Mouse (Mus musculus) stomach, embryonic 14.5 days (tissue): ENCODE measurements around the gene Smpdl3a. TPM values are rescaled to one million over a fixed set of nuclear protein-coding genes. Genes with fewer than 3 reads are reported as not detected.
A peak's percentile ranks its signal among the peaks of the same experiment; 100 is the strongest.

Source experiments
- ATAC-seq: fragments of 200-750 bp; cut with Nextera tagmentation; 2 replicates; pipeline ENCODE4 v1.8.0; 2017; ENCODE audit warnings: low read depth, moderate TSS enrichment; ENCODE audit not compliant: insufficient number of reproducible peaks, insufficient read depth, low FRiP score
- H3K27ac ChIP-seq: fragments of 300-500 bp; sonication (generic); 2 replicates; pipeline ENCODE4 v1.5.1; 2014; ENCODE audit warnings: mild to moderate bottlenecking, low read length, moderate library complexity, mixed read lengths
- H3K27me3 ChIP-seq: fragments of 300-500 bp; sonication (generic); 2 replicates; pipeline ENCODE4 v1.6.1; 2014; ENCODE audit warnings: low read length, control low read depth, mixed read lengths; ENCODE audit not compliant: control insufficient read depth, insufficient read depth
- H3K36me3 ChIP-seq: fragments of 300-500 bp; sonication (generic); 2 replicates; pipeline ENCODE4 v1.6.1; 2014; ENCODE audit warnings: mild to moderate bottlenecking, control low read depth, low read length, moderate library complexity, mixed read lengths; ENCODE audit not compliant: control insufficient read depth, insufficient read depth
- H3K4me1 ChIP-seq: fragments of 300-500 bp; sonication (generic); 2 replicates; pipeline ENCODE4 v1.6.1; 2014; ENCODE audit warnings: low read length, control low read depth, mixed read lengths; ENCODE audit not compliant: control insufficient read depth, insufficient read depth
- H3K4me2 ChIP-seq: fragments of 300-500 bp; sonication (generic); replicated peaks from 2 replicates; pipeline ENCODE4 v1.6.1; 2014; ENCODE audit warnings: low read depth, low read length, control low read depth
- H3K4me3 ChIP-seq: fragments of 300-500 bp; sonication (generic); 2 replicates; pipeline ENCODE4 v1.5.1; 2014; ENCODE audit warnings: low read depth, low read length, control low read depth
- H3K9ac ChIP-seq: fragments of 300-500 bp; sonication (generic); replicated peaks from 2 replicates; pipeline ENCODE4 v1.6.1; 2014; ENCODE audit warnings: low read depth, mild to moderate bottlenecking, control low read depth, low read length, moderate library complexity, mixed read lengths
- H3K9me3 ChIP-seq: fragments of 300-500 bp; sonication (generic); 2 replicates; pipeline ENCODE4 v1.6.1; 2016; ENCODE audit warnings: low read depth, low read length, control low read depth; ENCODE audit not compliant: control insufficient read depth
- WGBS: fragments of 180-500 bp; shearing (Covaris S2); extraction: QIAGEN DNeasy Blood & Tissue Kit; methylation state at CpG from one replicate; pipeline ENCODE4 v1.1.7; 2014; 5-methylcytosine and 5-hydroxymethylcytosine counted together
- polyA plus RNA-seq: library from polyadenylated mRNA; unstranded; fragments of >200 nt; fragmentation: Nextera tagmentation; extraction: Ambion mirVana; gene quantifications from 2 replicates; pipeline ENCODE4 v1.2.1, GENCODE M21; 2014

Gene Smpdl3a
- polyA plus RNA-seq, 1 experiment from 2014 or later: 28.5 TPM

DNA sequence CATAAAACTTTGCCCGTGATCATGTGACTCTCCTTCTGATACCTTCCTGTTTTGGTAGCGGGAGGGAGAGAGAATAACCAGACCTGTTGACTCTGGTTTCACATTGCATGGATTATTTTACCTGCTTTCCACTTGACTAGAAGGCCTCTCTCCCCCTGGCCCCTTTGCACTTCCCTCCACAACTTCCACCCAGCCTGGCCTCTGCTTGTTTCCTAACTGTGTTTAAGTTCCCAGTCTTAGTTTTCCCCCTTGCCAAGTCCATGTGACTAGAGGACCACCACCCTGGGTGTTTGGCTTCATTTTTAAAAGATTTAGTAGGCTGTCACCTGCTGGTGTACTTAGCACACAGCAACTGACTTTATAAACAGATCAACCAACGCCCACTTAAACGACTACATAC lies 1.9 kb downstream of the Smpdl3a start:
- no peak overlapping the region for H3K27ac ChIP-seq
- ATAC-seq: peak; percentile 34; the same call in 1 of the 2 replicates
- H3K9ac ChIP-seq: no peak overlapping the region
- 43% methylated on average over 4 of the region's 4 CpGs for whole genome bisulfite sequencing
- no peaks in the 10 kb centered on the region for H3K9me3 ChIP-seq
- H3K27me3 ChIP-seq: no peaks in the 10 kb centered on the region
- H3K36me3 ChIP-seq: no peaks in the 10 kb centered on the region
- H3K4me1 ChIP-seq: peaks cover 16% of the 10 kb centered on the region; the same call in 1 of the 2 replicates
- H3K4me2 ChIP-seq: peak overlapping the region; percentile 92
- no peak overlapping the region for H3K4me3 ChIP-seq

DNA sequence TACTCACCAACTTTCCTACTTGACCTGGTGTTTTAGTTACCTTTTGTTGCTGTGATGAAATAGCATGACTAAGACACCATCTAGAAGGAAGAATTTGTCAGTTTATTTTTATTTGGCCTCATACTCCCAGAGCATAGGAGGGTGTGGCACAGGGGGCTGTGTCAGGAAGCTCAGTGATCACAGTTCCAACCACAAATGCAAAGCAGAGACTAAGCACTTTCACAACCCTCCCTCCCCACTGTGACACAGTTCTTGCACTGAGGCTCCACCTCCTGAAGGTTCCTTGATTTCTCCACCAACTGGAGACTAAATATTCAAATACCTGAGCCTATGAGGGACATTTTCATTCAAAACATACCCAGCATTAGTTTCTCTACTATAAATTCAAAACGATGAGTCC lies 5.4 kb downstream of the Smpdl3a start:
- no peak overlapping the region for H3K4me2 ChIP-seq
- H3K27ac ChIP-seq: no peak overlapping the region
- no peaks in the 10 kb centered on the region for H3K9me3 ChIP-seq
- H3K36me3 ChIP-seq: no peaks in the 10 kb centered on the region
- H3K4me1 ChIP-seq: peaks cover 11% of the 10 kb centered on the region; the same call in 1 of the 2 replicates
- H3K4me3 ChIP-seq: no peak overlapping the region
- no peak for ATAC-seq
- 86% methylated on average over 1 of the region's 1 CpGs for WGBS
- no peaks in the 10 kb centered on the region for H3K27me3 ChIP-seq
- no peak overlapping the region for H3K9ac ChIP-seq

DNA sequence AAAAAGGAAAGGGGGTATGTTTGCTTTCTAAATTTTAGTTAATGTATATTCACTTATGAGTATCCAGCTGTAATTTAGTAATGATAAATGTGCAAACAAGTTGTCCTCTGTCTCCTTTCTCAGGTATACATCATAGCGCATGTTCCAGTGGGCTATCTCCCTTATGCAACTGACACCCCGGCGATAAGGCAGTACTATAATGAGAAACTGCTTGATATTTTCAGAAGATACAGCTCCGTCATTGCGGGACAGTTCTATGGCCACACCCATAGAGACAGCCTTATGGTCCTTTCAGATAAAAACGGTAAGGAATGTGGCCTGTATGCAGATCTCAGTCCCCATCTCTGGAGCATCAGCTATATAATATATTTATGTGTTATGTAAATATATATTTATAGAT lies 13.6 kb downstream of the Smpdl3a start:
- Histone ChIP-seq H3K36me3 (no peaks in the 10 kb centered on the region), H3K9me3 (no peaks in the 10 kb centered on the region), H3K27me3 (no peaks in the 10 kb centered on the region), H3K27ac (no peak overlapping the region), H3K4me3 (no peak overlapping the region), H3K4me2 (no peak overlapping the region), H3K4me1 (no peaks in the 10 kb centered on the region), H3K9ac (no peak overlapping the region)
- WGBS: 84% methylated on average over 6 of the region's 6 CpGs
- ATAC-seq: no peak; the same call in 1 of the 2 replicates

DNA sequence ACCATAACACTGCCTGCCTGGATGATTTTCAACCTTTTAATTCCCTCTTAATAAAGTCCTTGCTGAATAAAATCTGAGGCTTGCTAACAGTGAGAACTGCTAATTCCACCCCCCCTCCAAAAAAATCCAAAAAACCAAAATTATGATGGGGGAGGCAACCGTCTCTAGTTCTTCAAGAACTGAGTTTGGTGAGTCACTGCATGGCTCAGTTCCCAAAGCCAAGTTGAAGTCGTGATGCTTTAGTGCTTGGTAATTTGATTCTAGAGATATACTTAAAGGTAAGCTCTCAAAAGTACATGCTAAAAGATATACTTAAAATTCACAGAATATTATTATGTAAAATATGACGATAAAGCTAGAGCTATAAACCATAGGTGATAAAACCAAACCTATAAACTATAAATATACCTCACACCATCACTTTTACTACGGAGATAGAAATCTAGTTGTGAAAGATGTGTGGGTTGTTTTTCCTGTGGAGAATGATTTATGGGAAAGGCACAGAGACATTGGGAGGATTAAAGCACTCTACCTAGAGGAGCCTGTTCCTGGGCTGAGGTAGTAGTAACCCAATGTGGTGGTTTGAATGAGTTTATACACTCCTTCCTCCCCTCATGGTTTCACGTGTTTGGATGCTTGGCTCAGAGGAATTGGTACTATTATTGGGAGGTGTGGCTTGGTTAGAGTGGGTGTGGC lies 18.2 kb downstream of the Smpdl3a start:
- WGBS: 83% methylated on average over 5 of the region's 5 CpGs
- no peak overlapping the region for H3K27ac ChIP-seq

DNA sequence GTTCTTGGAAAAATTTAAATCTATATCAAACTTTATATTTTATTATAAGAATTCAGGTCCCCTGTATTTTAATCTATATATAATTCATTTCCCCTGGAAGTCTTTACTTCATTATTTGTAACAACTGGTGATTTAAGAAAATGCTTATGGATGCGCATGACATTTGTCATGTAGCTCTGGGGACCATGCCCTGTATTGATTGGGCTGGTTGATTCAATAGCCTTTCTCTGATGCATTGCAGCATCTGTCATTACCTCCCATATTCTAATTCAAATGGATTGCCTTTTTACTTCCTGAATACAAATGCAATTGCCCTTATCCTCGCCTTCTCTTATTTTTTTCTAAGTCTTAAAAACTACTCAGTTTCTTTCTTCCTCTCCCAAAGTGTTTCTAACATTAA lies 20.2 kb downstream of the Smpdl3a start:
- ATAC-seq: no peak
- H3K4me2 ChIP-seq: no peak overlapping the region
- WGBS: 89% methylated on average over 2 of the region's 2 CpGs

More for the DNA sequence above, 18.2 kb downstream of the Smpdl3a start:
- Histone ChIP-seq H3K27me3 (no peaks in the 10 kb centered on the region), H3K9me3 (no peaks in the 10 kb centered on the region), H3K4me1 (no peaks in the 10 kb centered on the region), H3K9ac (no peak overlapping the region), H3K4me3 (no peak overlapping the region), H3K36me3 (no peaks in the 10 kb centered on the region), H3K4me2 (no peak overlapping the region)
- ATAC-seq: no peak

DNA sequence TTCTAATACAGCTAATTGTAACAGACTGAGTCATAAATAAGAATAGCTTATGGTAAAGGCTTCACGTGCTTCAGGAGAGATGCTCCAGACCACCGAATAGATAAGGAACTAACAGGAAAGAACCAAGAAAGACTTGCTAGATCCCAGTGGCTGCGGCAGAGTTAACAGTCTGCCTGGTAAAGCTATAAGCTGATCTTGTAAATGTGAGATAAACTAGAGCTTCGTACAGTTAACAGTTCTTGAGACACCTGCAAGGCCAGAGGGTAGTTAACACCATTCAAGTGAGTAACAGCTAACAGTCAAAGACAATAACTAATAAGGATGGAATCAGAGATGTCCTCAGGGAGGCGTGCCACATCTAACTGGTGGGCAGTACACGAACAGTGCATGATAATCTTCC lies 21.7 kb downstream of the Smpdl3a start:
- WGBS: 75% methylated on average over 6 of the region's 6 CpGs
- no peaks in the 10 kb centered on the region for H3K4me1 ChIP-seq
- no peak for ATAC-seq
- no peak overlapping the region for H3K4me2 ChIP-seq
- H3K9me3 ChIP-seq: no peaks in the 10 kb centered on the region
- H3K27ac ChIP-seq: no peak overlapping the region
- H3K36me3 ChIP-seq: no peaks in the 10 kb centered on the region
- H3K27me3 ChIP-seq: no peaks in the 10 kb centered on the region
- no peak overlapping the region for H3K4me3 ChIP-seq
- no peak overlapping the region for H3K9ac ChIP-seq

More for the DNA sequence above, 20.2 kb downstream of the Smpdl3a start:
- Histone ChIP-seq H3K9me3 (no peaks in the 10 kb centered on the region), H3K36me3 (no peaks in the 10 kb centered on the region), H3K27ac (no peak overlapping the region), H3K4me1 (no peaks in the 10 kb centered on the region), H3K4me3 (no peak overlapping the region), H3K27me3 (no peaks in the 10 kb centered on the region), H3K9ac (no peak overlapping the region)

DNA sequence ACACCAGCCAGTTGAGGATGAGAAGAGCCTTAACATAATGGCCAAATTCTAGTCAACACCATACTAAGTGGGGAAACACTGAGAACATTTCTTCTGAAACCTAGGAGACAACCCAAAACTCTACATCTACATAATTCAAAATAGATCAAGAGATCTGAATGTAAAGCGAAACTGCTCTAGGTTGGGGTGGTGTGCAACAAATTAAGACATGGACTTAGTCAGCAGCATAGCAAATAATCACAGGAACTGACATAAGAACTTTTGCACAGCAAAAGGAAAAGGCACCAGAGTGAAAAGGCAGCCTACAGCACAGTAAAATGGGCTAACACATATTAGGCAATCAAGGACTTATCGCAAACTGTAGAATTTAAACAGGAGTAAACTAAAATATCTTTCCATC lies 25.1 kb downstream of the Smpdl3a start:
- WGBS: 89% methylated on average over 2 of the region's 2 CpGs
- H3K9me3 ChIP-seq: no peaks in the 10 kb centered on the region

DNA sequence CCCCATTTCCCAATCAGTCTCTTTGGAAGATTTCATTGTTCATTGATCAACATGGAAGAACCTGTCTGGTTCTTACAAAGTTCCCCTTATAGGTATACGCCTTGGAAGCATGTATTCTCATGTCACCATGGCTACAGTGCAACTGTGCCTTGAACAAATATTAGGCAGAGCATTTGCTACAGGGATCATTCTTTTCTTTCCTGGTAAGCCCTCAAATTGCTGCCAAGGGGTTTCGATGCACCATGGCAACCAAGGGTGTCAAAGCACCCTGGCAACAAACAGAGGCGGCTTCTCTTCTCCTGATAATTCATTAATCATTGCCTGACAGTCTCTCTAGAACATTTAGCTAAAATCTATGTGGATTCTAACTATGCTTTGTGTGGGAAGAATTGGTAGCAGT lies 28.3 kb downstream of the Smpdl3a start:
- H3K4me2 ChIP-seq: no peak overlapping the region
- H3K4me3 ChIP-seq: no peak overlapping the region
- no peak overlapping the region for H3K9ac ChIP-seq
- 26% methylated on average over 3 of the region's 3 CpGs for WGBS
- no peaks in the 10 kb centered on the region for H3K4me1 ChIP-seq
- no peaks in the 10 kb centered on the region for H3K27me3 ChIP-seq
- no peaks in the 10 kb centered on the region for H3K36me3 ChIP-seq
- H3K27ac ChIP-seq: no peak overlapping the region
- ATAC-seq: peak; percentile 82; the same call in 1 of the 2 replicates
- H3K9me3 ChIP-seq: no peaks in the 10 kb centered on the region

More for the DNA sequence above, 25.1 kb downstream of the Smpdl3a start:
- Histone ChIP-seq H3K36me3 (no peaks in the 10 kb centered on the region), H3K4me1 (no peaks in the 10 kb centered on the region), H3K9ac (no peak overlapping the region), H3K4me3 (no peak overlapping the region), H3K27ac (no peak overlapping the region), H3K4me2 (no peak overlapping the region), H3K27me3 (no peaks in the 10 kb centered on the region)
- ATAC-seq: no peak

DNA sequence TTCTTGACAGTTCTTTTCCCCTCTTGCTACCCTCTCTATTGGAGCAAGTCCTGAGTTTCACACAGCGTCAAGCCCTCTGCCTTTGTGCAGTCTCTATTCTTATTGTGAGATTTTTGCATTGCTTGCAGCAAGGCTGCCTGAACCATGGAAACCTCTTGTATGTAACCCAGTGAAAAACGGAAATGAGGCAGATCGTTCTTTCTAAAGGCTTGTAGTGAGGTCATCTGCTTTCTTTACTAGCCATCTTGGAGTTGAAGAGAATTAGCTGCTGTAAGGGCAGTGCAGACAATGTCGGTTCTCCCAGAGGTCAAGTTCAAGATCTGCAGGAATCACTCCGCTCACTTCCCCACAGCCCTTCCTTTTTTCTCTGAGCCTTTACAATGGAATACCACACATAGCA lies 34.5 kb downstream of the Smpdl3a start:
- Histone ChIP-seq H3K4me2 (no peak overlapping the region), H3K36me3 (no peaks in the 10 kb centered on the region), H3K27me3 (no peaks in the 10 kb centered on the region), H3K27ac (no peak overlapping the region), H3K4me3 (no peak overlapping the region), H3K4me1 (no peaks in the 10 kb centered on the region), H3K9ac (no peak overlapping the region), H3K9me3 (no peaks in the 10 kb centered on the region)
- 75% methylated on average over 5 of the region's 5 CpGs for WGBS
- no peak for ATAC-seq
